ENCODE assay signal across 8 mouse cellular contexts in the genomic region with DNA sequence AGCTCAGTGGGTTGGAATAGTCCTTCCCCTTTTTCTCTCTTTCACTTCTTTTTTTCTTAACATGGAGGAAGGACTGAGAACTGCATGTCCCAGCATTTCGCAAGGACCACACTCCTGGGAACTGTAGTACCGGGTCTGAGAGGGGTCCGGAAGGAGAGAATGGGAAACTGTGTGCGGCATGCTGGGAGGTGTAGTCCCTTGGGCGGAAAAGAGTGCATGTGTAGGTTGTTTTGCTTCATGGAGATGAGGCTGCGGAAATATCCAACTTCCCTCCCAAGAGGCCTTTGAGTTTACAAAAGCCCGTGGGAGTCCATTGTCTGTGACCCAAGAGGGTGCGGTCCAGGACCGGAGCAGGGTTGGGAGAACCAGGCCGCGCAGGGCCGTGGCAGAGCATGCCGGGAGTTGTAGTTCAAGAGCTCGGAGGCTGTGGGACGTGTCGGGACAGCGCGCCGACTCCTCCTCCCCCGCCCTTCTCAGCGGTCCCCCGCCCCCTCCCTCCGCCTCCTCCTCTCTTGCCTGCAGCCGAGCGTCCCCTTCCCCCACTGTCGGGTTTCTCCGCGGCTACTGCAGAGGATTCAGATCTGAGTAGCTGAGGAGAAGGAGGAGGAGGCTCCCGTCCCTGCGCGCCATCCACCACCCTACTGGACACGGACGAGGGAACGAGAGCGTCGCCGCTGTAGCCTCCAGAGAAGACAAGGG. TPM values are rescaled to one million over a fixed set of nuclear protein-coding genes. Genes with fewer than 3 reads are reported as not detected.
DNase-seq lines count a peak whose midpoint lies in the region; ATAC-seq and TF ChIP-seq lines count a peak whose summit lies in the region.

Gene Fam168a (plus strand): TSS at position 493 of the 699 bp plus-strand sequence.

- DNase-seq in c-Kit-positive CD71-positive TER-119-positive erythroid progenitor cells, embryonic 14.5 days (ENCODE audit: low spot score) = peak; percentile 82
- DNase-seq in heart, postnatal 0 days (ENCODE audit: low spot score) = peak; percentile 98
- DNase-seq in kidney, postnatal 4 days = peak; percentile 96 to 98

- H3K27ac ChIP-seq in forebrain, embryonic 12.5 days = peak within 1 kb of the TSS; percentile 100
- peak within 1 kb of the TSS; percentile 95 for H3K27ac ChIP-seq in heart, postnatal 0 days (ENCODE audit: low read depth)
- H3K27ac ChIP-seq in liver, embryonic 16.5 days (ENCODE audit: low read length) = peak within 1 kb of the TSS; percentile 90
- H3K27ac ChIP-seq in neural tube, embryonic 13.5 days (replicated peaks) = peak within 1 kb of the TSS; percentile 100
- H3K27ac ChIP-seq in testis, adult 2 months (ENCODE audit: control insufficient read depth, insufficient read depth, low read depth, low read length) = peak within 1 kb of the TSS; percentile 96

- H3K9ac ChIP-seq in forebrain, embryonic 12.5 days = peak within 1 kb of the TSS; percentile 97
- H3K9ac ChIP-seq in heart, postnatal 0 days (replicated peaks; ENCODE audit: low read depth, low read length) = peak within 1 kb of the TSS; percentile 97
- H3K9ac ChIP-seq in liver, embryonic 16.5 days (ENCODE audit: low read depth, low read length) = peak within 1 kb of the TSS; percentile 96
- peak within 1 kb of the TSS; percentile 98 for H3K9ac ChIP-seq in neural tube, embryonic 13.5 days

- H3K36me3 ChIP-seq in E14TG2a.4 (ENCODE audit: insufficient read depth, low read length) = no peaks in the 10 kb centered on the region
- H3K36me3 ChIP-seq in forebrain, embryonic 12.5 days (replicated peaks) = no peaks in the 10 kb centered on the region
- H3K36me3 ChIP-seq in heart, postnatal 0 days (replicated peaks; ENCODE audit: control insufficient read depth, insufficient read depth, low read length) = no peaks in the 10 kb centered on the region
- H3K36me3 ChIP-seq in liver, embryonic 16.5 days (ENCODE audit: control insufficient read depth, insufficient read depth) = no peaks in the 10 kb centered on the region
- no peaks in the 10 kb centered on the region for H3K36me3 ChIP-seq in neural tube, embryonic 13.5 days
- H3K36me3 ChIP-seq in testis, adult 2 months (ENCODE audit: control insufficient read depth, insufficient read depth, low read length) = no peaks in the 10 kb centered on the region

- peak; percentile 66 for TF ChIP-seq POLR2A in testis, adult 2 months (IDR thresholded peaks at IDR 0.05; ENCODE audit: control insufficient read depth, low read depth, low read length)

- H3K27me3 ChIP-seq in E14TG2a.4 (ENCODE audit: insufficient read depth, low read length) = no peaks in the 10 kb centered on the region
- H3K27me3 ChIP-seq in forebrain, embryonic 12.5 days = no peaks in the 10 kb centered on the region
- H3K27me3 ChIP-seq in heart, postnatal 0 days (ENCODE audit: control insufficient read depth, insufficient read depth, low read length) = no peaks in the 10 kb centered on the region
- H3K27me3 ChIP-seq in liver, embryonic 16.5 days (ENCODE audit: control insufficient read depth, insufficient read depth, low read depth, low read length) = no peaks in the 10 kb centered on the region
- no peaks in the 10 kb centered on the region for H3K27me3 ChIP-seq in neural tube, embryonic 13.5 days
- H3K27me3 ChIP-seq in testis, adult 2 months (ENCODE audit: control insufficient read depth, insufficient read depth, low read length) = no peaks in the 10 kb centered on the region

- no peak for TF ChIP-seq CTCF in E14TG2a.4 (conservative IDR thresholded peaks at IDR 0.05; ENCODE audit: low read length)
- peak; percentile 17; the same call in 1 of the 2 replicates for TF ChIP-seq CTCF in heart, postnatal 0 days (IDR thresholded peaks at IDR 0.05; ENCODE audit: low read depth)
- no peak for TF ChIP-seq CTCF in testis, adult 2 months (IDR thresholded peaks at IDR 0.05; ENCODE audit: control insufficient read depth, insufficient read depth, insufficient replicate concordance, low read depth, low read length)

- peak within 1 kb of the TSS; percentile 97 for H3K4me3 ChIP-seq in E14TG2a.4 (replicated peaks; ENCODE audit: low read length)
- H3K4me3 ChIP-seq in forebrain, embryonic 12.5 days (replicated peaks) = peak within 1 kb of the TSS; percentile 86
- peak within 1 kb of the TSS; percentile 99 for H3K4me3 ChIP-seq in heart, postnatal 0 days (ENCODE audit: low read depth, low read length)
- peak within 1 kb of the TSS; percentile 97 for H3K4me3 ChIP-seq in liver, embryonic 16.5 days (ENCODE audit: low read depth, low read length)
- peak within 1 kb of the TSS; percentile 84 for H3K4me3 ChIP-seq in neural tube, embryonic 13.5 days
- H3K4me3 ChIP-seq in testis, adult 2 months (ENCODE audit: control insufficient read depth, low read depth, low read length) = peak within 1 kb of the TSS; percentile 89

- peak; percentile 64; the same call in 1 of the 2 replicates for TF ChIP-seq EP300 in heart, postnatal 0 days (IDR thresholded peaks at IDR 0.05; ENCODE audit: low read depth)

- under 1% methylated on average over 32 of the region's 37 CpGs for WGBS in forebrain, embryonic 12.5 days
- under 1% methylated on average over 35 of the region's 37 CpGs for WGBS in heart, postnatal 0 days
- 0% methylated on average over 27 of the region's 37 CpGs for WGBS in liver, embryonic 16.5 days (ENCODE audit: insufficient replicate concordance)
- 0% methylated on average over 31 of the region's 37 CpGs for WGBS in neural tube, embryonic 13.5 days

- no peaks in the 10 kb centered on the region for H3K9me3 ChIP-seq in E14TG2a.4 (ENCODE audit: low read length)
- H3K9me3 ChIP-seq in forebrain, embryonic 12.5 days = no peaks in the 10 kb centered on the region
- no peaks in the 10 kb centered on the region for H3K9me3 ChIP-seq in heart, postnatal 0 days (replicated peaks; ENCODE audit: control insufficient read depth, low read length)
- H3K9me3 ChIP-seq in liver, embryonic 16.5 days (replicated peaks; ENCODE audit: control insufficient read depth, low read length) = no peaks in the 10 kb centered on the region
- H3K9me3 ChIP-seq in neural tube, embryonic 13.5 days = no peaks in the 10 kb centered on the region

- ATAC-seq in forebrain, embryonic 12.5 days (ENCODE audit: low FRiP score) = peak; percentile 98
- ATAC-seq in heart, postnatal 0 days (ENCODE audit: insufficient read depth, low read depth) = peak; percentile 97
- ATAC-seq in liver, embryonic 16.5 days (ENCODE audit: low read depth) = peak; percentile 98
- peak; percentile 99 for ATAC-seq in neural tube, embryonic 13.5 days (ENCODE audit: low read depth)

- peaks cover 70% of the 10 kb centered on the region for H3K4me1 ChIP-seq in E14TG2a.4 (replicated peaks; ENCODE audit: low read depth, low read length)
- H3K4me1 ChIP-seq in forebrain, embryonic 12.5 days = peaks cover 17% of the 10 kb centered on the region
- peaks cover 12% of the 10 kb centered on the region for H3K4me1 ChIP-seq in heart, postnatal 0 days (ENCODE audit: control insufficient read depth, insufficient read depth)
- peaks cover 17% of the 10 kb centered on the region for H3K4me1 ChIP-seq in liver, embryonic 16.5 days (ENCODE audit: control insufficient read depth, low read depth, low read length)
- peaks cover 24% of the 10 kb centered on the region for H3K4me1 ChIP-seq in neural tube, embryonic 13.5 days (replicated peaks)
- H3K4me1 ChIP-seq in testis, adult 2 months (ENCODE audit: control insufficient read depth, insufficient read depth, low read length) = peaks cover 5% of the 10 kb centered on the region

- H3K4me2 ChIP-seq in forebrain, embryonic 12.5 days = peak within 1 kb of the TSS; percentile 74
- H3K4me2 ChIP-seq in heart, postnatal 0 days (ENCODE audit: low read depth, low read length) = peak within 1 kb of the TSS; percentile 84
- peak within 1 kb of the TSS; percentile 99 for H3K4me2 ChIP-seq in liver, embryonic 16.5 days (ENCODE audit: low read depth, low read length)
- peak within 1 kb of the TSS; percentile 73 for H3K4me2 ChIP-seq in neural tube, embryonic 13.5 days

RNA-seq across cellular contexts. Expression of gene Fam168a, which starts in this region (rescaled TPM):
- polyA plus RNA-seq in forebrain, embryonic 12.5 days (2016; fragmentation: Nextera tagmentation; extraction: Ambion mirVana) = 63.9 and 72.6 TPM in 2 replicates
- 22.0 and 29.0 TPM in 2 replicates for total RNA-seq in heart, postnatal 0 days (2014; rRNA removed; ENCODE audit: low replicate concordance)
- polyA plus RNA-seq in heart, postnatal 0 days (2015; fragmentation: Nextera tagmentation; extraction: Ambion mirVana) = 19.7 and 20.0 TPM in 2 replicates
- polyA plus RNA-seq in liver, embryonic 16.5 days (2015; fragmentation: Nextera tagmentation; extraction: Ambion mirVana) = 5.0 and 6.3 TPM in 2 replicates
- 90.4 and 97.8 TPM in 2 replicates for polyA plus RNA-seq in neural tube, embryonic 13.5 days (2015; fragmentation: Nextera tagmentation; extraction: Ambion mirVana)
- 26.4 and 27.0 TPM in 2 replicates for polyA plus RNA-seq in testis, adult 2 months (2012; rRNA removed)

Comparison
In these comparisons a context has a peak if more than half of its experiments do, and no peak if none do; other contexts are left out.
1. Peak in every context shown above with its lines: DNase-seq, ATAC-seq, H3K4me3 ChIP-seq and H3K27ac ChIP-seq.